Mouse (Mus musculus) bone marrow macrophage, adult 2 months (primary cell): ENCODE measurements at regions not wholly inside any gene's neighbourhood (a gene's known extent, or its start where the extent isn't known, plus 50 kb on each side); places are given as distances from the start of the nearest gene placed in this dataset.

ENCODE experiments used
- H3K27ac ChIP-seq: 2 replicates; pipeline ENCODE4 v1.5.1; 2012; ENCODE audit warnings: low read depth, low read length; ENCODE audit not compliant: insufficient read depth
- H3K4me1 ChIP-seq: 2 replicates; pipeline ENCODE4 v1.6.1; 2012; ENCODE audit warnings: low read length; ENCODE audit not compliant: control insufficient read depth, insufficient read depth
- H3K4me3 ChIP-seq: 2 replicates; pipeline ENCODE4 v1.5.1; 2012; ENCODE audit warnings: mild to moderate bottlenecking, low read length, moderate library complexity; ENCODE audit not compliant: insufficient read depth
- CTCF ChIP-seq: IDR thresholded peaks from 2 replicates; pipeline ENCODE4 v1.5.1; 2012; ENCODE audit warnings: low read depth, mild to moderate bottlenecking, low read length, moderate library complexity
- POLR2A ChIP-seq: IDR thresholded peaks from 2 replicates; pipeline ENCODE4 v1.6.1; 2012; ENCODE audit warnings: mild to moderate bottlenecking, low read depth, low read length, borderline replicate concordance

DNA sequence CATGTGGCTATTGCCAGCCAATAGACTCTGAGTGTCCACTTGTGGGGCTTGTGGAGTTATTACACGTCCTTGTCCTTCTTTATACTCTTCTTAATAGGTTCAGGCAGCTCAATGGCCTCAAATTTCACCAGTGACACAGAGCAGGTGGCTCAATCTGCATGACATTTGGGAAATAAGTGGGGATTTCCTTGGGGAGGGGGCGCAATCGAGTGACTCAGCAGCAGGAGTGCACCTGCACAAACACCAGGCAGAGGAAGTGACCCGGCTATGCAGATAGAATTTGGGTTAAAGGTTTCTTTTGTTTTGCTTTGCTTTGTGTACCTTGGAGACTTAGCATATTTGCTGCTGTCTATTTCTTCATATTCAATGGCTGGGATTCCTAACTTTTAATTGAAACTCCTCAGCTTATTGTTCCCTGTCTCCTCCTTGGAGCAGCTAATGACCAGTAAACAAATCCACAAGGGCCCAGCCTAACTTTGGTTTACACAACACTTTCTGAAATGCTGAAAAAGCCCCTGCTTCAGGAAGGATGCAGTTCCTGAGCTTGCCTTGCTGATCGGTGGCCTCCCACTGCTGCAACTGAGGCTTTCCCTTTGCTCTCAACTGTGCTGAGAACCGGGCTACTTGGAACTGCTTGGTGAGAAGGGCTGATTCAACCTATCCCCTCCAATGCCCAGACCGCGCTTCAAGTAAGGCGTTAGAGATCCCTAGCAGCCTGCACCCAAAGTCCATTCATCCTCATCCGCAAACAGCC, 95.4 kb upstream of the Ercc4 start:
- no peak overlapping the region for H3K4me3 ChIP-seq
- no peak overlapping the region for H3K27ac ChIP-seq
- no peak for TF ChIP-seq POLR2A
- TF ChIP-seq CTCF = no peak
- no peaks in the 10 kb centered on the region for H3K4me1 ChIP-seq

DNA sequence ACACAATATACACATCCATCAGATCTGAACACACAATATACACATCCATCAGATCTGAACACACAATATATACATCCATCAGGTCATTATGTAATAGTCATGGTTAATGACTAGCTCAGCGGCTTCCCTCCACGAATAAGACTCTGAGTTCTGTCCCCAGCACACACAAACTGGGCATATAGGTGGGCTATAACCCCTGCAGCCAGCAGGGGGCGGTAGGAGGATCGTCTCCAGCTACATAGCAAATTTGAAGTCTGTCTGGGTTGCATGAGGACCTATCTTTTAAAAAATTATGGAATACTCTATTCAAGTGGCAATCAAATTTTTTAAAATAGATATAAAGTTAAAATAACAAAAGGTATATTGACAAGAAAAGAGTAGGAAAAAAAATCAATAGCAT, 86.6 kb upstream of the Ercc4 start:
- TF ChIP-seq CTCF = peak; percentile 58; the same call in 1 of the 2 replicates
- no peak for TF ChIP-seq POLR2A
- Histone ChIP-seq H3K27ac (no peak overlapping the region), H3K4me3 (no peak overlapping the region), H3K4me1 (no peaks in the 10 kb centered on the region)

DNA sequence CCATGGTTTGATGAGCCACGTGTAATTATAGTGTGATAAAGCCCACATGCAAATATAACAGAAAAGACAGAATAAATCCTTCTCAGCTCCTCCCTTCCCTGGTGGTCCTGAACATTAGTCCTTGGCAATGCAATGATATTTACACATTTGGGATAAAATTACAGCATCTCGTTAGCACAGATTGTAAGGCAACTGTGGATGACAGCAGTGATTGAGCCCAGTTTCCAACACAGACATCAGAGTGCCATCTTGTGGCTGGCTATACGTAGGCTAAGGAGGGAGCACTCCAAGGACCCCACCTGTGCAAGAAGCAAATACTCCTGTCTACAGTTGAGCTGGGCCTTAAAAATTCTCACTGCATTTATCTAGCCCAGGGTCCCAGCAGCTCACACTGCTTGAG, 84.1 kb upstream of the Ercc4 start:
- Histone ChIP-seq H3K4me3 (no peak overlapping the region), H3K27ac (no peak overlapping the region), H3K4me1 (no peaks in the 10 kb centered on the region)
- TF ChIP-seq POLR2A (no peak), CTCF (no peak)

DNA sequence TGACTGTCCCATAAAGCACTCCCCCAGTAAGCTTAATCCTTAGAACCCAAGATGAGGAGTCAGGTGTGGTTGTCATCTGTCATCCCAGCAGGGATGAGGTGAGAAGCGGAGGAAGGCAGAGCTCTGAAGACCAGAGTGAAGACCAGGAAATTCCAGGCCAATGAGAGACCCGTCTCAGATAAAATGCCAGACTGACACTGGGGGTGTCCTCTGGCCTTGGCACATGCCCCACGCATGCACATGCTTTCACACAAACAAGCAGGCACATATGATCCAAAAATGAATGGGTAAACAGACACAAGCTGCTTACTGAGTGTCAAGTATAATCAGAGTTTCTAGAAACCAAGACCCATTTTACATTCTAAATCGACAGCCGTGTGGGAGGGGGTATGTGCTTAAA, 75.3 kb upstream of the Ercc4 start:
- Histone ChIP-seq H3K27ac (no peak overlapping the region), H3K4me3 (no peak overlapping the region), H3K4me1 (no peaks in the 10 kb centered on the region)
- TF ChIP-seq CTCF = no peak
- TF ChIP-seq POLR2A = no peak

DNA sequence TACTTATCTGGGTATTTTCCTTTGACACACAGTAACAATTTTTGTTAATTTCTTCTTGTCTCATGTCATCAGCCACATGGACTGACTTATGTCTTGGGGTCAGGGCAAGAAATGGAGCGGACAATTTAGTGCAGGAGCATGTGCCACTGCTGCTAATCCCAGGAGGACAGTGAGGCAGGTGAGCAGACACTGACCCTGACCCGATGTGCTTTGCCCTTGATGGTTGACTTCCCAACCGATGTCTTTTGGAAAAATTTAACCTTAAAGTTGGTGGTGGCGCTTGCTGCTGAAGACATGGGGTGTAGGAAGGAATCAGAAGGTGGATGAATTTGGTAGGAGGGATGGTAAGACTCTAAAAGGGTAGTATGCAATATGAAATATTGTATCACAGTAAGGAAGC, 72.9 kb upstream of the Ercc4 start:
- Histone ChIP-seq H3K27ac (no peak overlapping the region), H3K4me3 (no peak overlapping the region), H3K4me1 (no peaks in the 10 kb centered on the region)
- TF ChIP-seq CTCF (no peak), POLR2A (no peak)

DNA sequence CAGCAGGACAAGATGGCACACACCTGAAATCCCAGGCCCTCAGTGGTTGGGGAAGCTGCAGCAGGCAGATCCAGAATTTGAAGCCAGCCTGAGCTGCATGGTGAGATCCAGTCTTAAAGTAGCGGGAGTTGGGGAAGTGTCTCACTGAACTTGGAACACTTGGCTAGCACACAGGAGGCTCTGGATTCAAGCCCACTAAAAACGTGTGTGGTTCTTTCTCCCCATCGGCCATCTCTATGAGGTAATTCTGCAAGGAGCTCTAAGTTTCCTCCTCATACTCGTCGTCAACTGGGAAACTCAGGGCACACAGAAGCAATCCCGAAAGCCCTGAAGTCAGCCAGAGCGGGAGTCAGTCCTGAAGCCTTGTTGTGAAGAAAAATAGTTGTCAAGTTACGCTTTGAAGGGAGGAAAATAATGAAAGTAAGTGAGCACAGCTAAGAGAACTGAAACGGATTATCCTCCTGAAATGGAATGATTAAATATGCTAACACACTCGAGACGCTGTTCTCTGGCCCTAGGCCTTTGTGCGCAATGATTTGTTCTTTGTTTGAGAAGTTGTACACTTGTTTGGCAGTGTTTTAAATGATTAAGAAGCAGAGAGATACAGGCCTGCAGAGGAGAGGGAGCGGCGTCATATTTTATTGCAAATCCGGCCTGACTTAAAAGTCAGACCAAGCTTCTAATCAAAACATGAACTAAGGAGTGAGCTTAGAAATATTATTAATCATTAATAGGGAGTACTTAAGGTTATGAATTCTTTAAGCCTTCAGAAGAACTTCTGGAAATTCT, 69.0 kb upstream of the Ercc4 start:
- Histone ChIP-seq H3K4me1 (no peaks in the 10 kb centered on the region), H3K4me3 (no peak overlapping the region), H3K27ac (no peak overlapping the region)
- no peak for TF ChIP-seq POLR2A
- TF ChIP-seq CTCF = no peak

DNA sequence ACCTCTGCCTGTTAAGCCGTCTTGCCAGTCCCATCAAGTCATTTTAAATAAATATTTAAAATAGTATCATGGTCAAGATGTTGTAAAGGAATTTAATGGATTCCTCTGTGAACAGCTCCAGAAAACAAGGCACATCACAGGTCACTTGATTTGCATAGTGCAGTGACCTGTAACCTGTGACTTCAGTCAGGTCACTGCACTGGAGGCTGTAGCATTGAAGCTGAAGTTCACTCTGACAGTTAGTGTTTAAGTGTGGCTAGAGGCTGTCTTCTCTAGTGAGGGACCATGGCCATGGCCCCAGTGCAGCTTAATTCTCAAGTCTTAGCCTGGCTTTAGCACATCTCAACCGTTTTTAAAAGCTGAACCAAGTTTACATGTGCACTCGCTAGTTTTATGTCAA, 68.1 kb upstream of the Ercc4 start:
- no peak overlapping the region for H3K4me3 ChIP-seq
- TF ChIP-seq POLR2A (no peak), CTCF (no peak)
- H3K27ac ChIP-seq = no peak overlapping the region
- no peaks in the 10 kb centered on the region for H3K4me1 ChIP-seq

DNA sequence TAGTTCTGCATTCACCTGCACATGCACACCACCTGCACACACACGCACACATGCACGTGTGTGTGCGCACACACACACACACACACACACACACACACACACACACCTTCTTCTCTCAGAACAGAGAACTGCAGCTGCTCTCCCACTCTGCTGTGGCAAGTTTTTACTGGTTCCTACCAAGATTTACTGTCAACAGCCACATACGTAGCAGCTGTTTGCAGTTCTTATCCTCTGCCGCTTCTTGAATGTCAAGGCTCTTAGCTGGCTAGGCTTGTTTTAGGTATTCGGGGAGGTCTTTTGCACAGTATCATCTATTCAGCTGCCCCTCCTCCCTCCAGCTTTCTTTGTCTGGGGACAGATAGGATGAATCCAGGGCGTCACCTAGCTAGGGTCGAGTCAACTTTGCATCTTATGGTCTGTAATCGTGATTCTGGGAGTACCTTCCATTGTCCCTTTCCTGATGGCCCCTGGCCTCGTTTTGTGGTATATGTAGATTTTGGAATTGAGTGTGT, 64.3 kb upstream of the Ercc4 start:
- Histone ChIP-seq H3K27ac (no peak overlapping the region), H3K4me1 (no peaks in the 10 kb centered on the region), H3K4me3 (no peak overlapping the region)
- TF ChIP-seq POLR2A = no peak
- no peak for TF ChIP-seq CTCF

DNA sequence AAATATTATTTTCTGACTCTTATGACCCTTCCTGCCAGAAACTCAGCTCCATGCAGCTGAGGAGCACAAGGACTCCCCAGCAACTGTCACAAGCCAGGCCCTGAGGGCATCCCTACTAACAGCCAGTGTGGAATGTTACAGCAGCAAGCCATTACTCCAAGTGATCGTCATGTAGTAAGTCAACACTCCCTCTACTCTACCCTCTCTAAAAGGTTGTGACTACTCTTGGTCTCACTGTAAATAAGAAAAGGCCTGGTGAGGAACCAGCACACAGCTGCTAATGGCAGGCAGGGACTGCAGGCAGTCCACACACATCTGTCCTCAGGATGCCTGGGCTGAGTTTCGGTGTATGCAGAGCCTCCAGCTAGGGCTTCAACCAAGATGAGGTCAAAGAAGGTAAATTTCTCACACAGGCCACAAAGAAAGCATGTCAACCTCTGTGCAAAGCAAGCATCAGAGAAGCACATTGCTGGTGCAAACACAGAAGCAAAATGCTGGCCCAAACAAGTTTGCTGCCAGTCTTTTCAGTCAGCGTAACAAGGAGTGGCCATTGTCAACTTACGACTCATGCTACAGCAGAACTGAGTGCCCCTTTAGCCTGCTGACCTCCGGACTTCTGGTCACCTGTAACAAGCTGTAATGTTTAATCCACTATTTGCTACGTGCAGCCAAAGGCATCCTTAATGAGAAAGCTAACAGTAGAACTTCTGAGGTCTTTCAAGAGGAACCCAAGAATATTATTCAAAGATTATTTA, 62.9 kb upstream of the Ercc4 start:
- H3K27ac ChIP-seq = no peak overlapping the region
- no peak for TF ChIP-seq POLR2A
- TF ChIP-seq CTCF = no peak
- no peak overlapping the region for H3K4me3 ChIP-seq
- H3K4me1 ChIP-seq = no peaks in the 10 kb centered on the region

DNA sequence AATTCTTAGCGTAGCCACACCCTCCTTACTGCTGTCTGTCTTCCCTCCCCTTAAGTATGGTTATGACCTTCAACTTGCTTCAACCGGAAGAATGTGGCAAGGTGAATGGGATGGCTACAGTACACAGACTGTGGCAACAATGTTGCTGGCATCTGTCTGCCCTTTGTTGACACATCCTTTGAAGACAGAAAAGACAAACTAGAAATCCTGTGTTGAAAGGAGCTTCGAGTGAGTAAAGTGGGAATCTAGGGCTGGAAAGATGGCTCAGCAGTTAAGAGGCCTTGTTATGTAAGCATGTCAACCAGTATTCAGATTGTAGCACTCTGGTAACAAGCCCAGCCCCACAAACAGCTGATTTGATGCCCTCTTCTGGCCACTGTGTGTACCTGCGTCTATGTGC, 60.2 kb upstream of the Ercc4 start:
- no peak overlapping the region for H3K27ac ChIP-seq
- TF ChIP-seq CTCF = no peak
- TF ChIP-seq POLR2A = no peak
- no peak overlapping the region for H3K4me3 ChIP-seq
- no peaks in the 10 kb centered on the region for H3K4me1 ChIP-seq
